Mouse (Mus musculus) frontal cortex, postnatal 10 days (tissue): ENCODE results near the gene Elf2.
"Not testable (repeated sequence)": the region's sequence is repeated elsewhere in the genome, so short reads cannot be mapped to it uniquely, and the experiment has no call there.

Experiments
- DNase-seq, 2 experiments: peaks; one replicate each; pipeline ENCODE4 v3.0.0; 2022; ENCODE audit warnings: low spot score in 2 of 2, mixed read lengths in 1 of 2

Gene Elf2

DNA sequence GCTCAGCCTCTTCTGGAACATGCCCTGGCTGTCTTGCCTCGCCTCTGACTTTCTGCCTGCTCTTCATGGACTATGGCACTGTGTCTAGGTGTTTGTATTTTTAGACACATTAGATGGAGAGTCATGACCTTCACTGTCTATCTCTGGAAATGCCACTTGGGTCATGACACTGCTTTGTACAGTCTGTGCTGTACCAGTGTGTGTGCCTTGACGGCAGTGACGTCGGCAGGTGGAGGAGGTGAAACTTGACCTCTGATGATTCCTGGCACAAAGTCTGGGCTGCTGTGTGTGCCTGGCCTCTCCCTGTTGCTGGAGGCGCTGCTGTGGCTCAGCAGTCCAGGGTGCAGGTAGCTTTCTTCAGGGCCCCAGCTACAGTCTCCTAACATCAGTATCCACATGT, 107.0 kb downstream of the Elf2 start:
- DNase-seq = no peak

DNA sequence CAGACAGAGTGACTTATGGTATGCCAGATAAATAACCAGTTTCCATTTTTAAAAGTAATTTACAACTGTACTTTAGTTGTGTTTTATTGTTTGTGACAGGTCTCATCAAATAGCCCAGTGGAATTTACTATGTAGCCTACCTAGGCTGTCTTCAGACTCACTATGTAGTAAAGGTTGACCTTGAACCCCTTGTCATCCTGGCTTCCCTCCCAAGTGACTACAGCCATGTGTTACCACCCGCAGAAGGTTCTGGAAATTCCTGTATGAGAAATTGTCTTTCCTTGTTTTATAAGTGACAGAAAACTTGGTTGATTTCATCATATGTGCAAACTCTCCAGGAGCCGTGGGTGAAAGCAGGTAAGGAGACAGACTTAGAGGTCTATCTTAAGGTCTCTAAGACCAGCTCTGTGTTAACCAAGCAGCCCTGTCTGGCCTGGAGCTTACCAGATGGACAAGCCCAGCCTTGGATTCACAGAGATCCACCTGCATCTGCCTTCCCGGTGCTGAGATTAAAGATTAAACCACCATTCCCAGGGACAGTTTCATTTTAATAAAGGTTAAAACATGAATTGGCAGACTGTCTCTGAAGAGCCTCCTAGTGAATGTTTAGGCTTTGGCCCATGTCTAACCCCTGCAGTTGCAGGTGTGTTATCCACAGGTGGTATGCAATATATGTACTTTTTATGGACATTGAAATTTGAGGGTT, 108.1 kb downstream of the Elf2 start:
- DNase-seq = no peak

DNA sequence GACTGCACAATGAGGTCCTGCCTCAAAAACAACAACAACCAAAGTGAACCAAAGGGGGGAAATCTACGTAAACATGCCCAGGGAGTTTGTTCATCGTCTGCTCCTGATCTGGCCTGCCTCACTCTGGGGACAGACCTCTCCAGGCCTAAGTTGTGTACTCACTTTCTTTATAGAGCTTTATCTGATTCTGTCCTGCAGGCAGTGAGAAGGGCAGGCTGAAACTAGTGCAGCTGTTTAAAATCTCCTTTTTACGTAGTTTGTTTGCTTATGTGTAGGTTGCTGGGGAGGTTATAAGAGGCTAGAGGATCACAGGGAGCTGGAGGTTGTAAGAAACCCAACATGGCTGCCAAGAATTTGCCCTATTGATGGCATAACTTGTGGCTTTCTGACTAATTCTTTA, 109.0 kb downstream of the Elf2 start:
- DNase-seq = no peak

DNA sequence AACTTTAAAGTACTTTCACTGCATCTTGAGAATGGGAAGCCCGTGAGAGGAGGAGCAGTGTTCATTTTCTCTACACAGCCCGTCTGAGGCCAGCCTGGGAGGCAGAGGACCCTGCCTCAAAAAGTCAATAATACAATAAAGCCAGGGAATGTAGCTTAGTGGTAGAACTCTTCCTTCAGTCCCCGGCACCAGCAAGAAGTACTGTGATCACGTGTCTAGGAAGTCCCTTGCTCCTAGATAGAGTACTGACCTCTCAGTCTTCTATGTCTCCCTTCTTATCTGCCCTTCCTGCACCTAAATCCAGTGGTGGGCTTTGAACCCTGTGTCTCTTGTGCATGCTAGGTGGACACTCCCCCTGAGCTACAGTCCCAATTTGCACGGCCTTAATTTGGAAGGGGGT, 109.6 kb downstream of the Elf2 start:
- no peak for DNase-seq

DNA sequence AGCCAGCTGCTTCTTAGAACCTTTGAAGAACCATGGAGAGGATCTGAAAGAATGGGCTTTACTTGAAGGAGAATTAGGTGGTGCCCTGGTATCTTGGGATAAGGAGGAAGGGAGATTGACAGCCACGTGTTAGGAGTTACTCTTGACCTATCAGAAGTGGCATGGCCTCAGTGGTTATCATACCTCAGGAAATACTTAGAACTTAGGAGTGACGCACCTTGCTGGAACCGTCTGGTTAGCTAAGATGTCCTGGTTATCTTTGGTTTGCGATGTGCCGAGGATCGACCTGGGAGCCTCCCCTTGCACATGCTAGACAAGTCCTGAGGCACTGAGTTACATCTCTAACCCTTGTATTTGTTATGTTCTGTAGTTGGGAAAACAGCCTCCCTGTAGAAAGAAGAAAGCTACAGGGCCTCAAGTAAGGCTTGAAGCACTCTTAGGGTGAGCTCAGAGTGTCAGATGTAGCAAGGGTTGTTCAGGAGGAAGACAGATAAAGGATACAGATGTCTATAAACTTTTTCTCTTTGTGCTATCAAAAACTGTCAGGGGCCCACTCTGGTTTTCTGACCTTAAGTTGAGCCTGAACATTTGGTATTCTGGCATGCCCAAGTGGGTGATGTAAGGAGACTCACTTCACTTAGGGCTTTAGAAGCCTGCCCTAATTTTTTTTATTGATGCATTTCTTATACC, 110.2 kb downstream of the Elf2 start:
- no peak for DNase-seq

DNA sequence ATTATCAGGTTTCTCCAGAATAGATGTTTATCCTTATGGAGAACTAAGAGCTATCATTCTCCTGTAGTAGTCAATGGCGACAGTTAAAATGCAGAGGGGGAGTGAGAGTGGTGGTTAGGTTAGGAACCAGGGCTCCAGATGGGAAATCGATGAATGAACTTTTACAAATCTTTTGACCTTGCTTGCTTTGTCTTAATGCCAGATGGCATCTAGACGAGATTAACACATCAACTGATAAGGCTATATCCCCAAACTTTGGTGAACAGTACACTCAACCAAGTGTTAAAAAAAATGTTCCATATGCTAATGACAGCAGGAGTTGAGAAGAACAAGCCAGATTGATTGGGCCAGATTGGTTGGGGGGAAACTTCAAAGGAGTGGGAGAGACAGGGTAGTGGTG, 111.2 kb downstream of the Elf2 start:
- DNase-seq = no peak

DNA sequence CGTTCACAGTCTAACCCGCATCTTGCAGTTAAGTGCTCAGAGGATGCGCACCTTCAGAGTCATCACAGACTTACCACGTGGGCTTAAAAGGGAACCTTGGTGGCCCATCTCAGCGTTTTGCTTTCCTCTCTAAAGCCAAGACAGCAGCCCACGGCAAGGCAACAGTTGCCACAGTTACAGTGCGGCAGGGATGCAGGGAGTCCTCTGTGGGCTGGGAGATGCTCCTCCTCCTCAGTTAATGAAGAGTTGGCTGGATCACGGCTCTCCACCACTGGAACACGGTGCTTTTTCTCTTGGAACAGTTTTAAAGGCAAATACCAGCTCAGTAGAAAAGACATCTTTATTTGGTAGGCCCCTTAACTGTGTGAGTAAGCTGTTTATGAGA, 111.7 kb downstream of the Elf2 start:
- no peak for DNase-seq

DNA sequence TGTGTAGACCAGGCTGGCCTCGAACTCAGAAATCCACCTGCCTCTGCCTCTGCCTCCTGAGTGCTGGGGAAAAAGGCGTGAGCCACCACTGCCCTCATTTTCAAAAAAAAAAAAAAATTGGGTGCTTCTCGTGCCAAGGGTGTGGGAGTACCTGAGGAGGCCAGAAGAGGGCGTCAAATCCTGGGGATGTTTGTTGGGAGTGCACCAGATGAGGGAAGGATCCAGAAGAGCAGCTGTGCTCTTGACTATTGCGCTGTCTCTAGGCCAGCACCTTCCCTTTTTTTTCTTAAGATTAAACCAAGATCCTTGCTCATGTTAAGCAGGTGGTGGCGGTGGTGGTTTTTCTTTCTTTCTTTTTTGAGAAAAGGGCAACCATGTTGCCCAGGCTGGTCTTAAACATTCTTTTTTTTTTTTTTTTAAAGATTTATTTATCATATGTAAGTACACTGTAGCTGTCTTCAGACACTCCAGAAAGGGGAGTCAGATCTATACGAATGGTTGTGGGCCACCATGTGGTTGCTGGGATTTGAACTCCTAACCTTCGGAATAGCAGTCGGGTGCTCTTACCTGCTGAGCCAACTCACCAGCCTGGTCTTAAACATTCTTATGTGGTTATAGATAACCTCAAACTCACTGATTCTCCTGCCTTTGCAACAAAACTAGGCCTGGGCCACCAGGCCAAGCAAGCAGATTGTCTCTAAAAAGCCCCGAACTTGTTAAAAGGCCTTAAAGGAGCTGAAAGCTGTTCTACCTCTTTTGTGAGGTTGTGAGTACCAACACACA, 112.2 kb downstream of the Elf2 start:
- peak in 1 of 2 experiments; percentile 33 for DNase-seq

DNA sequence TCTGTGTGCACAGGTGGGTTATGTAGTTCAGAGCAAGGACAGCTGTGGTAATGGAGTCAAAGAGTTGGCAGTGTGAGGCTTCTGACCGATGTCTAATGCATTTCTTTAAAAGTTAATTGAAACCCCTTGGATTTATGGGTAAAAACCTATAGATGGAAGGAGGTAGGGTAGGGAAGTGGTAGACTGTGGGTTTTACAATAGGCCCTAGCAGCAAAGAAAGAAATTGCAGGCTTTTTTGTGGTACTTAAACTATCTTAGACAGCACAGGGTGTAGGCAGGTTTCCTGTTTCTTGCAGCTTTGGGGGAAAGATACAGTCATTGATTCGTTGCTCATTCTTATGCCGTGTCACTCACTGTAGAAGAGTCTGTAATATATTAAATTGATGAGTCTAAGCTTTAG, 113.9 kb downstream of the Elf2 start:
- DNase-seq = no peak

DNA sequence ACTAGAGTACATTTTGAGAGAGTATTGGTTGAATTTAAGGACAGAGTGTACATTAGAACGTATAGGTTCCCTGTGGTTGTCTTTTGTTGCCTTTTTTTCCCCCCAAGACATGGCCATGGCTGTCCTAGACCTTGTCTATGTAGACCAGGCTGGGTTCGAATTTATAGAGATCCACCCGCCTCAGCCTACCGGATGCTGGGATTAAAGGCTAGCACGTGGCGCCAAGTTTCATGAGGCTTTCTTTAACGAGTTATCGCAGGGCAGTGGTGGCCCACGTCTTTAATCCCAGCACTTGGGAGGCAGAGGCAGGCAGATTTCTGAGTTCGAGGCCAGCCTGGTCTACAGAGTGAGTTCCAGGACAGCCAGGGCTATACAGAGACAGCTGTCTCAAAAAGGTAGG, 114.5 kb downstream of the Elf2 start:
- no peak for DNase-seq

DNA sequence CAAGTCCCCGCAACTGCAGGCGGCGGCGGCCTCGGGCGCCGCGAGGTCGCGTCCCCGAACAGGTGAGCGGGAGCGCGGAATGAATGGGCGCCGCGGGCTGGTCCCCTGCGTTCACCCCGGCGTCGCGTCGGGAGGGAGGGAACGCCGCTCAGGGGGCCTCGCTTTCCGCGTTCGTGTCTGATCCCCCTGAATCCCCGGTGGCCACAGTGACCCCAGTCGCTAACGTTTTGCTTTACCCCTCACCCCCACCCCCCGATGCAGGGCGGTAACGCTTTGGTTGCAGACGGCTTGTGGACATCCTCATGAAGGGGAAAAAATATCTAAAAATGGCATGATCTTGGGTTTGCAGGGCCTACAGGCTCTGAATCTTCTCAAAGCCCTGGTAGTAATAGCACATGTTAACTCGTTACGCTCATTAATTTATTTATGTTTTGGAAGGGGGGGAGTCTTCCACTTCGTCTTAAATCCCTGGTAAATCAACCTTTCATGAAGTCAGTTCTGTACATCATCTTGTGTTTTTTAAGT, 115.2 kb downstream of the Elf2 start:
- no peak for DNase-seq

DNA sequence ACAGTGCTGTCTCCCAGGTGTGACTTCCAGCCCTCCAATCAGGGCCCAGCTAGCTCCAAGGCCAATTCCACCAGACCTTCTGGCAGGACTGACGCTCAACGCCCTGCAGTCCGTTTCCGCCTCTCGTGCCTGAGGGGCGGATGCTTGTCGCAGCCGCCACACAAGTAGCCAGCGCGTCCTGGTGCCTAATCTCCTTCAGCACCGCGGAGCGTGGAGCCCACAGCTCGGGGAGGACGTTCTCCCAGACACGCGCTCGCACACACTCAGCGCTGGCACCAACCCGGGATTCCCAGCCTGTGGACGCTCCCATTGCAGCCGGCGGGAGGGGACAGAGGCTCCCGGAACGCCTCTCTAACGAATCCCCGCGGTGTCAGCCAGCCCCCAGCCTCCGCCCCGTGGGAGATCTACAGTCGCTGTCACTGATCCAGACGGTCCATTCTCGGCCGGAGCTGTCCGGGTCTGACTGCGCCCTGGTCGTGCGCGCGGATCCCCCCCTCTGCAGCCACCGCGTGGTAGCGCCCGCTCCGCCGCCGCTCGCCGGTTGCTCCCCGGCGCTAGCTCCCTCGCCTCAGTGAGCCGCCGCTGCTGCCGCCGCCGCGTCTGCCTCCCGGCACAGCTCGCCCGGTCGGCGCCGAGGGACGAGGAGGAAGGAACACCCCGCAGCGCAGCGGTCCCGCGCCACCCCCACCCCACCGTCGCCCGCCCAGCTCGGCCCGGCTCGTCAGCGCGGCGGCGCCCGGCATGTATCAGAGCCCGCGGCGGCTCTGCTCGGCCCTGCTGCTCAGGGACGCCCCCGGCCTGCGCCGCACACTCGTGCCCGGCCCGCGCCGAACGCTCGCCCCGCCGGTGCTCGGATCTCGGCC, 115.9 kb downstream of the Elf2 start, which contains the start of gene Noct:
TSS of gene Noct (plus strand) at position 85 of the 863 bp plus-strand sequence.
- DNase-seq = peak; percentile 82 to 89

DNA sequence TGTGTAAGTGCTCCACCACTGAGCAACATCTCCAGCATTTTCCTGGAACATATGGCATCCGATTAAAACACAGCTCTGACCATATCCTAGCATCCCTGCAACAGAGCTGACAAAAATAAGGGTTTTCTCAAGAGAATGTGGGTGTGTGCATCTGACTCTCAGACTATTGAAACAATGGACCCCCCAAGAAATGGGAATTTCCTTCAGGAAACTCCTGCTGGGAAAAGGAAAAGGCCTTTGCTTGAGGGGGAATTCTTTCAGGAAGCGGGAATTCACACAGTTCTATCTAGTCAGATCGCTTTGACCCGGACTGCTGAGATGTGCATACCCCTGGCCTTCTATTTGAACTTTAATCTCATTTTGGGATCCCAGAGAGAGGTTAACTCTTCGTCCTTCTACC, 116.9 kb downstream of the Elf2 start:
- DNase-seq = no peak

DNA sequence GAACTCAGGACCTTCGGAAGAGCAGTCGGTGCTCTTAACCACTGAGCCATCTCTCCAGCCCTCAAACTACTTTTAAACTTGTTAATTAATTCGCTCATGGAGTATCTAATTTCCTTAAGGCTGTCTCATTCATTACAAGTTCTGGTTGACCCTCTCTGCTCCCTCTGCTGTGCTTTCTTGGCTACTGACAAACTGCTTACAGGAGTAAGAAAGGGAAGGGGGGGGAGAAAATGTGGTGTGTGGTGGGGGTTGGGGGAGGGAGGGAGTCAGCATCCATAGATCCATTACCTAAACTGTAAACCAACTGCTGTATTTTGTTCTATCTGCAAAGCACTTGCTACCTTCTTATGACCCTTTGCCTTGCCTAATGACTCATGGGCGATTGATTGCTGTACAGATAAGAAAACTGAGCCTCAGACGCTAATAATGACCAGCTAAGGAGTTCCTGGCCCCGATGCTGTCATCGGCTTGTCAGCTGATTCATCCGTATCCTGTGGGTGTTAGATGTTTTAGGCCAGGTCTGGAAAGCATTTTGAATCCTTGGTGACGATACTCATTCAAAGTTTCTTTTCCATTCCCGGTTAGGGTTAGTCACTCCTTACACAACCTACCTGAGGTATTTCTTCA, 117.5 kb downstream of the Elf2 start:
- no peak for DNase-seq

DNA sequence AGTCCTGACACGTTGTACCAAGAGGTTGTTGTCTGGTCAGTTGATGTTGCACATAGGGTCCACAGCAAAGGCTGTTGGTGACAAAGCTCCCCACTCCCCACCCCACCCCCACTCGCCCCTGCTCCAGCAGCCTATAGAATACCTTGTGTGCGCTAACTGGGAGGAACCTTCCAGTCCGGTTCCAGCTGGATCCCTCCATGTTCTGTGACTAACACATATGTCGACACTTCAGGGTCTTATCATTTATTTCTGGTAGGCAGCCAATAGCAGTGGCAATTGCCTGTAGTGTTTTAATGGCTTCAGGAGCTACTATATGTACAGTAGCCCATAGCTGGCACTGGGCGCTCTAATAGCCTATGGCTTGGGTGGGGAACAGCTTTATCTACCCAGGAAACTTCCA, 118.2 kb downstream of the Elf2 start:
- no peak for DNase-seq

DNA sequence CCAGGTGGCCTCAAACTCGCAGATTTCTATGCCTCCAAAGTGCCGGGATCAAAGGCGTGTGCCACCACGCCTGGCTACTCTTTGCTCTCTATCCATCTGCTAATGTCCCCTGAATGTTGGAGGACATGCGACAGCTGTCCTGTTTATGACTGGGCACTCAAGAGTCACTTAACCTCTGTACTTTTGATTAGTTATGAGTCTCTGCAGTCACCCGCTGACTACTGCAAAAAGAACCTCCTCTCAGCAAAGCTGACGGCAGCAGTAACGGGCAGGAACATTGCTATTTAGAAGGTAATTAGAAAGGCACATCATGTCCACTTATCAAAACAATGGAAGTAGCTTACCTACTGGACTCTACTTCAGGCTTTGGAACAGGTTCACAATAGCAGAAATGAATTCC, 118.6 kb downstream of the Elf2 start:
- no peak for DNase-seq

DNA sequence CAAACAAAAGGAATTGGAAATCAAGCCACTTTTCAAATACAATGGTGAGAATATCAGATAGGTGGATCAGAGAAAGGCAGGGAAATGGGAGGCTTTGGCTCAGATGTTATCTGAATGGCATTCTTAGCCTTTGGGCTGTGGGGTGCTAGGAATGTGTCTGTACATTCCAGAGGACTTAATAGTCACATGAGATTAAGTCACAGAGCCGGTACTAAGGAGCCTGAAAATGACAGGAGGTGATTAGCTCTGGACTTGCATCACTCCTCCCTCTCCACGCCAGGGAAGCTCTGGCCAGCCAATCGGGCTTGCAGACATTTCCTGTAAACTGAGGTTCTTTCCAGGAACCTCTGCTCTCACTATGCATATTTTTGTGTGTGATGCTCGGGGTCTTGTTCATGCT, 119.6 kb downstream of the Elf2 start:
- no peak for DNase-seq

DNA sequence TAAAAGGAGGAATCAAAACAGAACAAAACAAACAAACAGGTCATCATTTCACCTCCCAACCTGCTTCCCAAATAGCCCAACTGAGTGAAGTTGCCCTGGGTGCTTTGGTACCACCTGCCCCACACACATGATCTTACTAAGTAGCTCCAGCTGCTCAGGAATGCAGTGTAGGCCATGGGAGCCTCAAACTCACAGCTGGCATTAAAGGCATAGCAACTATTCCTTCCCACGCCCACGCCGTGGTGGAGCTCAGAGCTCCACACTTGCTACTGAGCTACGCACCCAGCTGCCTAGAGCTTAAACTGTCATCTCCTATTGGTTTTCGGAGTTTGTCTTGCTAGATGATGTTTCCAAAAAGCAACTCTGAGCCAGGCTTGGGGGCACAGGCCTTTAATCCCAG, 121.2 kb downstream of the Elf2 start:
- no peak for DNase-seq

DNA sequence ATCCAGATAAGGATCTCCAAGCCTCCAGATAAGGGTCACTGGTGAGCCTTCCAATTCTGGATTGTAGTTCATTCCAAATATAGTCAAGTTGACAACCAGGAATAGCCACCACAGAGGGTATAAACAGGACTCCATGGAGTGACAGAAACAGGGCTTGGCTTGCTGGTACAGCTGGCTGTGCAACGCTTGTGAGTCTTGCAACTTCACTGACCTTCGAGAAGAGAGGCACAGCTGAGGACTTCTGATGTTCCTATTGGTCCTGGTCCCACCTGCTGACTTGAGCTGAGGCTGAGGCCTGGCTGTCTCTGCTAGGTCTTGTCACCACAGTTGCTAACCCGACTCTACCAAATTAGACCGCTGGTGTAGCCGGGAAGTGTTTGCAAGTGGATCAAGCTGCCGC, 122.1 kb downstream of the Elf2 start:
- DNase-seq = not testable (repeated sequence)

DNA sequence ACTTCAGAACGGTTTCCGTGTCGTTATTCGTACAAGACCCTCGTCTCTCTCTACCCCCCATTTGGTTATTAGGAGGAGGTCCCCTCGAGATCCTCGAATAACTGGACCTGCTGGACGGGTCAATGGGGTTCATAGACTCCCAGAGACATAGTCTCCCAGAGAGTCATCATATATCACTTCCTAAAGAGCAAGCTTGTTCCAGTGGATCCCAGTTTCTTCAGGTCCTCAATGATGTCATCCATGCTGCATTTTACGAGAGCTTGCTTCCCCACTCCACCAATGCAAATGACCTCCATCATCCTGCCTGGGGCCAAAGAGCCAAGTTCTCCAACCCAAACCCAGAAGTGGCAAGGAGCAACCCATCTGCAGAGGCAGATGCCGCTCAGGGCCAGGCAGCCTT, 124.1 kb downstream of the Elf2 start:
- DNase-seq = not testable (repeated sequence)

DNA sequence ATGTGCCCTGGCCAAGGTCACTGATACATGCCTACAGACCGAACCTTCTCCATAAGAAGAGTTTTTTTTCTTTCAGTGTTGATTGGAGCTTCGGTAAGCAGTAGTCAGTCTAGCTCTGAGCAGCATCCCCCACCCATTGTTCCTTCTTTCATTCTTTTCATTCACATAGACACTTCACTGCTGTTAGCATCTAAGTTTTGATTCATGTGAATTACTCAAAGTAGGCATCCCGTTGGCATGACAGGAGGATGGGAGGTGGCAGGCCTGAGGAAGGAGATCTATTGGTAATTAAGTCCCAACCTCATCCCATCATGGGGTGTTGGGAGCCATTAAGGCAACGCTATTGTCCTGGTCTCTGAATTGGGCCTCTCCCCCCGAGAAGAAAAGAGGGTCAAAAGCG, 124.8 kb downstream of the Elf2 start:
- no peak for DNase-seq
